Mouse (Mus musculus) myocyte (in vitro differentiated cells): ENCODE measurements around the gene Hs6st3.

Source experiments
- CEBPB ChIP-seq: IDR thresholded peaks from 2 replicates; pipeline ENCODE4 v1.6.1; 2011; ENCODE audit warnings: mild to moderate bottlenecking, moderate library complexity; ENCODE audit not compliant: poor library complexity, insufficient read depth, severe bottlenecking
- E2F4 ChIP-seq: IDR thresholded peaks from one replicate; pipeline ENCODE4 v1.6.1; 2011; ENCODE audit warnings: mild to moderate bottlenecking, control low read depth, moderate library complexity; ENCODE audit not compliant: insufficient read depth
- MAX ChIP-seq: IDR thresholded peaks from one replicate; pipeline ENCODE4 v1.6.1; 2011; ENCODE audit warnings: low read depth, mild to moderate bottlenecking, control low read depth
- MYOD1 ChIP-seq, 3 experiments: IDR thresholded peaks; one replicate each; pipeline ENCODE4 v1.6.1; 2011; ENCODE audit warnings: control low read depth in 2 of 3, low read depth in 2 of 3, mild to moderate bottlenecking in 2 of 3, moderate library complexity in 1 of 3; ENCODE audit not compliant: insufficient read length in 2 of 3, control insufficient read depth in 1 of 3
- MYOG ChIP-seq, 3 experiments: IDR thresholded peaks; one replicate each; pipeline ENCODE4 v1.6.1; 2011; ENCODE audit warnings: control low read depth in 2 of 3, low read depth in 2 of 3, mild to moderate bottlenecking in 2 of 3; ENCODE audit not compliant: insufficient read length in 2 of 3, control insufficient read depth in 1 of 3, insufficient read depth in 1 of 3
- POLR2A ChIP-seq: IDR thresholded peaks from one replicate; pipeline ENCODE4 v1.6.1; 2011; ENCODE audit warnings: low read depth, mild to moderate bottlenecking, control low read depth, moderate library complexity; ENCODE audit not compliant: insufficient read length
- POLR2AphosphoS2 ChIP-seq: IDR thresholded peaks from one replicate; pipeline ENCODE4 v1.6.1; 2011; ENCODE audit warnings: low read depth, control low read depth; ENCODE audit not compliant: insufficient read length
- TCF12 ChIP-seq: IDR thresholded peaks from one replicate; pipeline ENCODE4 v1.6.1; 2011; ENCODE audit warnings: mild to moderate bottlenecking, control low read depth; ENCODE audit not compliant: poor library complexity, insufficient read depth, severe bottlenecking
- USF1 ChIP-seq: IDR thresholded peaks from one replicate; pipeline ENCODE4 v1.6.1; 2011; ENCODE audit warnings: low read depth, mild to moderate bottlenecking, control low read depth, moderate library complexity

DNA sequence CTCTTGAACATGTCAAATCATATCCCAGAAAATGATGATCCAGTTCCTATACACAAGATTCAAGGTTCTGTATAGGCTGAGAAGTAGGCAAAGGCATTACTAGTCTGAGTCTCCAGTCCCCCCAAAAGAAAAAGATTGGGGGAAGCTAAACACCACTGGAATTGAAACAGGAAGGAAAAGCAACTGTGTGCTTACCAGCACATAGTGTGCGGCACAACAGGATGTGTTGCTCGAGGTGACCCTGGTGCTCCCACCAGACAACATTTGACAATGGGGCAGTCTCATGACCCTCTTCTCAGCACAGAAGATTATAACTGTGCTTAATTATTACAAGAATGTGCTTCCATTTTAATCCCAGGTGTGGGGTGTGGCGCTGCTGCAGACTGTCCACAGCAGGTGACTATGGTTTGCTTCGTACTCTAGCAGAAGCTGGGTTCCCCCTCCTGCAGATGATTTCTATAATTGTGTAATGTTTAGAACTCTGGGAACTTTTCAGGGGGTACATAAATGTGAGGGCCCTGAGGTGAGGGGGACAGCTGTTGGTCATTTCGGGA is 599.3 kb downstream of the Hs6st3 start:
- TF ChIP-seq TCF12 (no peak), MYOG (IDR thresholded peaks at IDR 0.05; ENCODE audit: control insufficient read depth in 1 of 3, insufficient read depth in 1 of 3, insufficient read length in 2 of 3, low read depth in 2 of 3) (no peak), CEBPB (no peak), POLR2A (no peak), USF1 (no peak), POLR2AphosphoS2 (no peak), MAX (no peak), MYOD1 (IDR thresholded peaks at IDR 0.05; ENCODE audit: control insufficient read depth in 1 of 3, insufficient read length in 2 of 3, low read depth in 2 of 3) (no peak), E2F4 (no peak)
